Mouse (Mus musculus) C2C12 (cell line): ENCODE measurements around the gene Mecom.

ENCODE experiments used
- CTCF ChIP-seq: IDR thresholded peaks from one replicate; pipeline ENCODE4 v1.5.1; 2011; ENCODE audit not compliant: control insufficient read depth, insufficient read depth, insufficient read length
- MAX ChIP-seq: IDR thresholded peaks from one replicate; pipeline ENCODE4 v1.6.1; 2011; ENCODE audit warnings: mild to moderate bottlenecking, control low read depth
- MYOG ChIP-seq: IDR thresholded peaks from one replicate; pipeline ENCODE4 v1.6.1; 2011; ENCODE audit not compliant: control insufficient read depth, insufficient read length; ENCODE audit errors: extremely low read depth

DNA sequence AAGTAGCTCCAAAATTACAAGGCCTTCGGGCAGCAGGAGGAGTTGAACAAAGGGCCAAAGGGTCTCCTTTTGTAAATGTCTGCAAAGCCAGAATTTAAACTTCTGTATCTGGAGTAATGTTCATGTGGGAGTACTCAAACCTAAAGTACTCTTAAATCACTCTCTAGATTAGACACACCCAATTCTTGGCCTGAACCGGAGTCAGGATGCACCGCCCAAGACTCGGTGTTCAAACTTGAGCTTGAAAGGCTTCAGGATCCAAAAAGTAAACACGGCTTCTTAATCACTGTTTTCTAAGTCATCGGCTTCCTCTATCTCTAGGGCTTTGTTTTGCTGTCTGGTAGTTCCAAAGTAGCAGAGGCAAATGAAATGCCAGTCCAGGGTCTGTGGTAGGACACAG, 67.3 kb downstream of the Mecom start:
- TF ChIP-seq CTCF (no peak), MAX (no peak), MYOG (no peak)
